Mouse (Mus musculus) limb, embryonic 14.5 days (tissue): ENCODE measurements around the gene Lrrk1. TPM values are rescaled to one million over a fixed set of nuclear protein-coding genes. Genes with fewer than 3 reads are reported as not detected.

Source experiments
- ATAC-seq: fragments of 200-750 bp; cut with Nextera tagmentation; 2 replicates; pipeline ENCODE4 v1.8.0; 2017; ENCODE audit warnings: low read depth, moderate number of reproducible peaks, moderate TSS enrichment; ENCODE audit not compliant: low FRiP score
- DNase-seq: peaks from one replicate; pipeline ENCODE4 v3.0.0-alpha.2; 2015; ENCODE audit warnings: low spot score
- H3K27ac ChIP-seq: fragments of 300-500 bp; sonication (generic); replicated peaks from 2 replicates; pipeline ENCODE4 v1.5.1; 2014; ENCODE audit warnings: low read depth, mild to moderate bottlenecking, low read length, moderate library complexity, mixed read lengths
- H3K27me3 ChIP-seq: fragments of 300-500 bp; sonication (generic); 2 replicates; pipeline ENCODE4 v1.6.1; 2014; ENCODE audit warnings: low read length, mixed read lengths; ENCODE audit not compliant: control insufficient read depth, insufficient read depth
- H3K36me3 ChIP-seq: fragments of 300-500 bp; sonication (generic); 2 replicates; pipeline ENCODE4 v1.6.1; 2014; ENCODE audit warnings: mild to moderate bottlenecking, low read length, moderate library complexity, mixed read lengths; ENCODE audit not compliant: control insufficient read depth, insufficient read depth
- H3K4me1 ChIP-seq: fragments of 300-500 bp; sonication (generic); 2 replicates; pipeline ENCODE4 v1.6.1; 2014; ENCODE audit warnings: antibody characterized with exemption, low read length, mixed read lengths; ENCODE audit not compliant: control insufficient read depth, insufficient read depth
- H3K4me2 ChIP-seq: fragments of 300-500 bp; sonication (generic); replicated peaks from 2 replicates; pipeline ENCODE4 v1.6.1; 2014; ENCODE audit warnings: low read depth, mild to moderate bottlenecking, low read length, moderate library complexity; ENCODE audit not compliant: severe bottlenecking
- H3K4me3 ChIP-seq: fragments of 300-500 bp; sonication (generic); replicated peaks from 2 replicates; pipeline ENCODE4 v1.5.1; 2014; ENCODE audit warnings: low read length
- H3K9ac ChIP-seq: fragments of 300-500 bp; sonication (generic); 2 replicates; pipeline ENCODE4 v1.6.1; 2014; ENCODE audit warnings: mild to moderate bottlenecking, low read depth, low read length, moderate library complexity; ENCODE audit not compliant: severe bottlenecking
- H3K9me3 ChIP-seq: fragments of 300-500 bp; sonication (generic); 2 replicates; pipeline ENCODE4 v1.6.1; 2016; ENCODE audit warnings: low read length; ENCODE audit not compliant: control insufficient read depth
- POLR2A ChIP-seq: fragments of 200-500 bp; IDR thresholded peaks from 2 replicates; pipeline ENCODE4 v1.8.0; 2012; ENCODE audit warnings: inconsistent platforms, mild to moderate bottlenecking, moderate library complexity, borderline replicate concordance; ENCODE audit not compliant: insufficient read depth, insufficient read length; ENCODE audit errors: extremely low read depth
- WGBS: fragments of 180-500 bp; shearing (Covaris S2); extraction: QIAGEN DNeasy Blood & Tissue Kit; methylation state at CpG from one replicate; pipeline ENCODE4 v1.1.7; 2014; 5-methylcytosine and 5-hydroxymethylcytosine counted together
- polyA plus RNA-seq, 2 experiments: library from polyadenylated mRNA; depleted of rRNA in 1 of 2; stranded (reverse) in 1 of 2; unstranded in 1 of 2; fragments of >200 nt; fragmentation: Nextera tagmentation in 1 of 2; extraction: Ambion mirVana in 1 of 2; gene quantifications; 2 replicates each; pipeline versions ENCODE4 v1.2.1 to v1.2.3; 2012 to 2014

Lrrk1 gene
- polyA plus RNA-seq, 2 experiments = 13.1 to 16.1 TPM

DNA sequence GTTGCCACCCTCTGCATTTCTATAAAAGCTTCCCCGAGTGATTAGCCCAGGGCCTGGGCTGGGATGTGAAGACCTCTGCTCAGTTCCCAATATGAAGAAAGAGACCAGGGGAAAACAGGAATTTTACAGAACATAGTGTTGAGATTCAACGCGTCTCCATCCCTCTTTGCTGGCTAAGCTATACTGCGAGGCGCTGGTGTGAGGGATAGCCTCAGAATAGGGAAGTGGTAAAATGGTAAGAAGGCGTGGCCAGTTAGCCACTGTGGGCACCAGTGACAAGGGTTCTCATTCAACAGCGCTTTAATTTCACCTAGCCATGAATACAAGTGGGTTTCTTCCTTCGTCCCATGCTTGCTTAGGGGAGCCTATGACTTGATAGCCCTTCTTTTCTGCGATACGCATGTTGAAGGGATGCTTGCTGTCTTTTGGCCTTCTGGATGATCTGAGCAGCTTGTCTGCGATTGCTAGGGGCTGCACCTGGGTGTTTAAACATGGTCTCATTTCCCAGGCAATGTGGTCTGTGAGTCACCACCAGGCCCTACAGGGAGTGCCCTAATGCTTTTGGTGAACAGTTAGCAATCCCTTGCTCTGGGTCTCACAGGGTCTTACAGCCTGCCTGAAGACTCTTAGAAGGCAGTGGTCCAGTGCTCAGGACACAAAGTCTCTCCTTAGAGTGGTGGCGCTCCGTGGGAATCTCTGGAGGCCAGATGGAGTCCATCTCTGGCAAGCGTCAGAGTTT is 84.1 kb downstream of the Lrrk1 start:
- Histone ChIP-seq H3K27ac (no peak overlapping the region), H3K9me3 (no peaks in the 10 kb centered on the region), H3K9ac (no peak overlapping the region), H3K4me1 (no peaks in the 10 kb centered on the region), H3K27me3 (no peaks in the 10 kb centered on the region), H3K4me2 (no peak overlapping the region), H3K4me3 (no peak overlapping the region), H3K36me3 (no peaks in the 10 kb centered on the region)
- no peak for DNase-seq
- ATAC-seq = no peak
- TF ChIP-seq POLR2A = no peak
- 90% methylated on average over 14 of the region's 14 CpGs for WGBS

DNA sequence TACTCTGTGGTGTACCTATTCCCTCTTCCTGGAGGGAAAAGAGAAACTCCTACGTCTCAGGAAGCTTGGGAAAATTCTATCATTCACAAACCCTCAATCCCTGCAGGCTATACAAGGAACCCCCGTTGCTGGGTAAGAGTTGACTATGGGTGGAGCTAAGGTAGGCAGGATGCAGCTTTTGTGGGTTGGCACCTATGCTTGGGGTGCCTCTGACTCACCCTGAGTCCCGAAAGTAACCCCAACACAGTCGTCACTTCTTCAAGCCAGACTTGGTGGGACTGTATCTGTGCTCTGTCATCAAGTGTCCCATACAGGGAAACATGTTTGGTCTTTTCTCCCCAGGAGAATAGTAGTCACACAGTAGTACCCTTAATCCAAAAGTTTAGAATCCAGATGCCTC is 86.7 kb downstream of the Lrrk1 start:
- DNase-seq = no peak
- no peak overlapping the region for H3K4me2 ChIP-seq
- no peak overlapping the region for H3K27ac ChIP-seq
- no peaks in the 10 kb centered on the region for H3K9me3 ChIP-seq
- H3K9ac ChIP-seq = no peak overlapping the region
- TF ChIP-seq POLR2A = no peak
- ATAC-seq = no peak
- no peak overlapping the region for H3K4me3 ChIP-seq
- WGBS = 78% methylated on average over 4 of the region's 4 CpGs
- no peaks in the 10 kb centered on the region for H3K4me1 ChIP-seq
- no peaks in the 10 kb centered on the region for H3K36me3 ChIP-seq
- no peaks in the 10 kb centered on the region for H3K27me3 ChIP-seq

GRCm38 (mm10) chr7:66300680-66301079 is 87.5 kb downstream of the Lrrk1 start:
- 11% methylated on average over 5 of the region's 5 CpGs for WGBS
- peaks cover 3% of the 10 kb centered on the region; the same call in 1 of the 2 replicates for H3K36me3 ChIP-seq
- H3K9ac ChIP-seq = no peak overlapping the region
- no peak for TF ChIP-seq POLR2A
- H3K4me2 ChIP-seq = no peak overlapping the region
- no peak overlapping the region for H3K4me3 ChIP-seq
- ATAC-seq (peak; percentile 56), DNase-seq (peak; percentile 66)
- H3K4me1 ChIP-seq = no peaks in the 10 kb centered on the region
- H3K27ac ChIP-seq = no peak overlapping the region
- no peaks in the 10 kb centered on the region for H3K27me3 ChIP-seq
- H3K9me3 ChIP-seq = no peaks in the 10 kb centered on the region

- no peaks in the 10 kb centered on the region for H3K27me3 ChIP-seq
- no peak for TF ChIP-seq POLR2A
- WGBS = 56% methylated on average over 9 of the region's 9 CpGs
- H3K4me3 ChIP-seq = no peak overlapping the region
- DNase-seq (no peak), ATAC-seq (no peak)
- H3K9ac ChIP-seq = no peak overlapping the region
- H3K27ac ChIP-seq = no peak overlapping the region
- H3K36me3 ChIP-seq = peaks cover 7% of the 10 kb centered on the region
- H3K4me2 ChIP-seq = no peak overlapping the region
- H3K9me3 ChIP-seq = no peaks in the 10 kb centered on the region
- no peaks in the 10 kb centered on the region for H3K4me1 ChIP-seq
Observed at GRCm38 (mm10) chr7:66297656-66298021, 90.5 kb downstream of the Lrrk1 start.

GRCm38 (mm10) chr7:66296921-66297655 is 91.1 kb downstream of the Lrrk1 start:
- no peak overlapping the region for H3K27ac ChIP-seq
- peaks cover 7% of the 10 kb centered on the region for H3K36me3 ChIP-seq
- no peaks in the 10 kb centered on the region for H3K27me3 ChIP-seq
- H3K9ac ChIP-seq = no peak overlapping the region
- ATAC-seq (no peak), DNase-seq (no peak)
- H3K4me3 ChIP-seq = no peak overlapping the region
- TF ChIP-seq POLR2A = no peak
- WGBS = 69% methylated on average over 12 of the region's 12 CpGs
- no peaks in the 10 kb centered on the region for H3K4me1 ChIP-seq
- no peak overlapping the region for H3K4me2 ChIP-seq
- no peaks in the 10 kb centered on the region for H3K9me3 ChIP-seq
